Mouse (Mus musculus): ENCODE results near the gene Pla2g10. TPM values are rescaled to one million over a fixed set of nuclear protein-coding genes. Genes with fewer than 3 reads are reported as not detected.

Gene Pla2g10
- total RNA-seq, 1 experiment from 2014 or later: not detected

DNA sequence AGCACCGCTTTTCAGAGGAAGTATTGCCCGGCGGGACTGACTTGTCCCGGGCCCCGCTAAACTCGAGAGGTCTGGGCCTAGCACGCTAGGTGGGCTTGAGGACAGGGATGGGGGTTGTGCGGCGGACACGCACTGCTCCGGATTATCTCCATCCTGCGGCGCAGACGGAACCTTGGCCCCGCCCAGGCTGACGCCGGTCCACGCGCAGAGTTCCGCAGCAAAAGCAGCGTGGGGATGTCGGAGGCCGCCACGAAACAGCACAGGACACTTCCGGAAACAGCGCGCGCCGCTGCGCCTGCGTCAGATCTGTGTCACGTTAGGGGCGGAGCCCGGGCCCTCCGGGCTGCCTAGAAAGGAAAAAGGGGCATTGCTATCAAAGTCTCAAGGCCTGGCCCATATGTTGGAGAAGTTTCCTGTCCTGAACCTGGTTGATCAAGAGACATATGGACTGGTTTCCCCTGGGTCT lies 62.9 kb downstream of the Pla2g10 start, which contains the start of gene Parn:
Gene Parn, minus strand, starts transcription at position 293 of the 466 bp plus-strand sequence.
- ATAC-seq (ENCODE audit: extremely low read depth, insufficient number of reproducible peaks, low FRiP score, poor library complexity, severe bottlenecking): peak; percentile 83

Other genes starting within 250 kb of the Pla2g10 start
- 29.1 and 34.5 TPM in 2 replicates for gene Parn, start 62.8 kb downstream of the Pla2g10 start, total RNA-seq (2017)
- gene Bfar, start 59.1 kb downstream of the Pla2g10 start, total RNA-seq (2017): 68.1 and 70.1 TPM in 2 replicates
- gene 3110001I22Rik, start 59.1 kb downstream of the Pla2g10 start, total RNA-seq (2017): 22.3 and 25.3 TPM in 2 replicates
- 21.5 and 23.9 TPM in 2 replicates for gene Rrn3, start 49.7 kb upstream of the Pla2g10 start, total RNA-seq (2017)
- 55.7 and 61.1 TPM in 2 replicates for gene Ntan1, start 87.9 kb upstream of the Pla2g10 start, total RNA-seq (2017)
- 103 and 104 TPM in 2 replicates for gene Pdxdc1, start 172.1 kb upstream of the Pla2g10 start, total RNA-seq (2017)
- 0.37 and 0.47 TPM in 2 replicates for gene Mpv17l, start 172.2 kb upstream of the Pla2g10 start, total RNA-seq (2017)

All from neutrophil, adult 5-6 weeks (primary cell).